In the genomic region with DNA sequence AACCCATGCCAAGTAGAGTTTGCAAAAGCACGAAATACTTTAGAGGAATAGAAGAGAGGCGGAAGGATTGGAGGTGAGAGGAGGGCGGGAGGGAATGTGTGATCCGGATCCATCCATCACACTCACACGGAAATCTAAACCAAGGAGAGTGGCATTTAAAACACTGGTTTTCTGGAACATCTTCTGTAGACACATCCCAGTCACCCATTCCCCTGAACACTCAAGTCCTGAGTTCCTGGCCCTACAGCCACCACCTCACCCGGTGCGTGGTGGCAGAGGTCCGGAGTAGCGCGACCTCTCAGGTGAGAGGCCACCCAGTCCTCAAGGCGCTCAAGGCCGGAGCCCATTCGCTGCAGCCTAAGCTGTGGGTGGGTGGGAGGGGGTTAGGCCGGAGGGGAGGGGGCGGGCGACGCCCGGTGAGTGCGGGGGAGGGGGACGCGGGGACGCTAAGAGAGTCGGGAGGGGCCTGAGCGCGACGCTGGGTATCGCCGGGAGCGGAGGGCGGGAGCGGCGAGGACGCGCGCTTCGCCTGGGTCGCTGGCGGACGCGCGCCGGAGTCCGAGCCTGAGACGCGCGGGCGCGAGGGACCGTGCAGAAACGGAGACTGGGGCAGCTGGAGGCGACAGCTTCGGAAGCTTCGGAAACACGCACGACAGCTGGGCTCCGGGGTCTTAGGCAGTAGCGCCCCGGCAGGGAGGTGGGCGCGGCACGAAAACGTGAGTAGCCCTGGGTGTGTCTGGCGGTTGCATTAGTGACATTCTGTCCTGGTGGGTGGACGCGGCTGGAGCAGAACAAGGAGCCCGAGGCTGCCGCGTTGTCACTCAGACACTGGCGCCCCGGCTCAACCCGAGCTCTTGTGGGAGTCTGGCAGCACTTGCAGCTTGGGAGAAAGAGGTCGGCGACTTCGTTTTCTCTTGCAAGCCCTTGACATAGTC, we compare ENCODE assay signal across 7 mouse cellular contexts. TPM values are rescaled to one million over a fixed set of nuclear protein-coding genes. Genes with fewer than 3 reads are reported as not detected.
A peak's percentile ranks its signal among the peaks of the same experiment; 100 is the strongest.
DNase-seq lines count a peak whose midpoint lies in the region; ATAC-seq lines count a peak whose summit lies in the region.

Gene Nrcam (plus strand): TSS at position 505 of the 935 bp plus-strand sequence.

- WGBS in forebrain, embryonic 12.5 days: 2% methylated on average over 64 of the region's 74 CpGs
- 1% methylated on average over 74 of the region's 74 CpGs for WGBS in hindbrain, embryonic 10.5 days

- peak within 1 kb of the TSS; percentile 62 for H3K4me3 ChIP-seq in brown adipose tissue, adult 24 weeks (ENCODE audit: insufficient read depth, low read depth, low read length)
- peak within 1 kb of the TSS; percentile 74 for H3K4me3 ChIP-seq in forebrain, embryonic 12.5 days (replicated peaks)
- peak within 1 kb of the TSS; percentile 79 for H3K4me3 ChIP-seq in hindbrain, embryonic 10.5 days

- H3K27me3 ChIP-seq in forebrain, embryonic 12.5 days: peaks cover 9% of the 10 kb centered on the region
- peaks cover 33% of the 10 kb centered on the region for H3K27me3 ChIP-seq in hindbrain, embryonic 10.5 days (ENCODE audit: insufficient read depth, poor library complexity, severe bottlenecking)

- H3K27ac ChIP-seq in brown adipose tissue, adult 24 weeks (replicated peaks; ENCODE audit: low read depth, low read length): no peak within 1 kb of the TSS
- peak within 1 kb of the TSS; percentile 92 for H3K27ac ChIP-seq in forebrain, embryonic 12.5 days
- H3K27ac ChIP-seq in hindbrain, embryonic 10.5 days: peak within 1 kb of the TSS; percentile 85

- no peaks in the 10 kb centered on the region for H3K36me3 ChIP-seq in forebrain, embryonic 12.5 days (replicated peaks)
- H3K36me3 ChIP-seq in hindbrain, embryonic 10.5 days: no peaks in the 10 kb centered on the region

- peaks cover 2% of the 10 kb centered on the region; the same call in 1 of the 2 replicates for H3K4me1 ChIP-seq in brown adipose tissue, adult 24 weeks (ENCODE audit: control insufficient read depth, insufficient read depth, insufficient read length, low read length)
- H3K4me1 ChIP-seq in forebrain, embryonic 12.5 days: peaks cover 27% of the 10 kb centered on the region
- peaks cover 27% of the 10 kb centered on the region for H3K4me1 ChIP-seq in hindbrain, embryonic 10.5 days (replicated peaks)

- H3K4me2 ChIP-seq in forebrain, embryonic 12.5 days: peak within 1 kb of the TSS; percentile 89

- peak; percentile 71 for DNase-seq in R1 (ENCODE audit: low read depth, low spot score)
- peak; percentile 77 for DNase-seq in hindbrain, embryonic 10.5 days (ENCODE audit: low spot score)
- DNase-seq in layer of hippocampus, postnatal 25 days (ENCODE audit: extremely low spot score in 1 of 2, low spot score in 1 of 2): peak; percentile 65 to 75
- peak; percentile 46 for DNase-seq in lung, postnatal 14 days
- DNase-seq in right cerebral cortex, postnatal 14 days: peak; percentile 76

- no peaks in the 10 kb centered on the region for H3K9me3 ChIP-seq in forebrain, embryonic 12.5 days
- H3K9me3 ChIP-seq in hindbrain, embryonic 10.5 days: no peaks in the 10 kb centered on the region

- peak within 1 kb of the TSS; percentile 79 for H3K9ac ChIP-seq in forebrain, embryonic 12.5 days

- peak; percentile 79 for ATAC-seq in forebrain, embryonic 12.5 days (ENCODE audit: low FRiP score)

RNA-seq across cellular contexts. Expression of gene Nrcam, which starts in this region (rescaled TPM):
- polyA plus RNA-seq in brown adipose tissue, adult 24 weeks (2012; ENCODE audit: insufficient read depth, insufficient read length, missing spikeins): 0.42 and 0.55 TPM in 2 replicates
- polyA plus RNA-seq in forebrain, embryonic 12.5 days (2016; fragmentation: Nextera tagmentation; extraction: Ambion mirVana): 90.1 and 92.3 TPM in 2 replicates
- polyA plus RNA-seq in hindbrain, embryonic 10.5 days (2016; fragmentation: Nextera tagmentation; extraction: Ambion mirVana): 24.2 and 46.9 TPM in 2 replicates
- total RNA-seq in layer of hippocampus, postnatal 25 days (2021): 100 to 1,000 TPM; 499 to 527 TPM

Comparison
In these comparisons a context has a peak if more than half of its experiments do, and no peak if none do; other contexts are left out.
1. RNA of gene Nrcam (polyA plus RNA-seq): 90.1 to 92.3 TPM in forebrain, embryonic 12.5 days and 24.2 to 46.9 TPM in hindbrain, embryonic 10.5 days; 0.42 to 0.55 TPM in brown adipose tissue, adult 24 weeks; every median in the first group is over 10 times any median in the second.
2. Peak in every context shown above with its lines, with median percentiles within 50 percentile points of each other: DNase-seq and H3K4me3 ChIP-seq.